ENCODE assay signal across 7 mouse cellular contexts in the genomic region with DNA sequence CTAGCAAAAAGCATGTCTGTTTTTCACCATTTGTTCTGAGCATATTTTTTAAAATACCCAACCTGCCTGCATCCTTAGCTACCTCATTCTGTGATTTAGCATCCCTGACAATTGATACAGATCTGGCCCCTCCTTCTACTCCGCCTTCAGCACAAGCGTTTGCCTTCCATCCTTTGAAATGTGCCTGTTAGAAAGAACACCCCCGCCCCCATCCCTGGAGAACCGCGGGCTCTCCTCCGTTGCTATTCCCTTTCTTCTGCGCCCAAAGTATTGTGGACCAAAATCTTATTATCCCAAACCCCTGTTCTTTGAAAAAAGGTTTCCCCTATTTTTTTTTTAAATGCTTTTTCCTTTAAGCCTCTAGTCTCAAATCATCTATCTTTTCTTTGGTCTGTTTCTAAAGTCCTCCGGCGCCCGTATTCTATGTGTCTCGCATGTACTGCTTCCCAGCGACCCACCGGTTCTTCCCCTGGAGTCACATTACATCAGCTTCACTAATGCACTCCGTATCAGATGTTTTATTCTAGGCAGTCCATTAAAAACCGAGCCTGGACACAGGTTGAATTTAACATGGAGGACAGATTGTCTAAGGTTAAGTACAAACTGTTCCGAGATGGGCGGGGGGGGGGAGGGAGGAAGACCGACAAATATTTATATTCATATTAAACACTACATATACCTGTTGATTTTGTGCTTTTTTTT. TPM values are rescaled to one million over a fixed set of nuclear protein-coding genes. Genes with fewer than 3 reads are reported as not detected.
A peak's percentile ranks its signal among the peaks of the same experiment; 100 is the strongest.
DNase-seq lines count a peak whose midpoint lies in the region; ATAC-seq and TF ChIP-seq lines count a peak whose summit lies in the region.

No protein-coding gene starts in this region.

- TF ChIP-seq CTCF in ES-Bruce4 (IDR thresholded peaks at IDR 0.05; ENCODE audit: low read depth, low read length) = no peak

- no peak for TF ChIP-seq EP300 in ES-Bruce4 (IDR thresholded peaks at IDR 0.05; ENCODE audit: insufficient read depth, low read depth, low read length)

- peak overlapping the region; percentile 50 for H3K9ac ChIP-seq in ES-Bruce4 (ENCODE audit: low read depth, poor library complexity, severe bottlenecking)
- H3K9ac ChIP-seq in forebrain, embryonic 12.5 days = peak overlapping the region; percentile 29; the same call in 1 of the 2 replicates
- H3K9ac ChIP-seq in neural tube, embryonic 14.5 days (replicated peaks; ENCODE audit: low read depth, low read length) = peak overlapping the region; percentile 35; the same call in 1 of the 2 replicates

- no peak for TF ChIP-seq POLR2A in ES-Bruce4 (IDR thresholded peaks at IDR 0.05; ENCODE audit: insufficient read depth, low read length)

- peaks cover 3% of the 10 kb centered on the region for H3K4me1 ChIP-seq in ES-Bruce4 (ENCODE audit: control insufficient read depth, insufficient read depth, low read length)
- H3K4me1 ChIP-seq in forebrain, embryonic 12.5 days = peaks cover 41% of the 10 kb centered on the region
- peaks cover 29% of the 10 kb centered on the region; the same call in 1 of the 2 replicates for H3K4me1 ChIP-seq in neural tube, embryonic 14.5 days (ENCODE audit: control insufficient read depth, insufficient read depth, low read length)

- H3K36me3 ChIP-seq in ES-Bruce4 (ENCODE audit: control insufficient read depth, insufficient read depth, low read length, poor library complexity, severe bottlenecking) = peaks cover 8% of the 10 kb centered on the region
- H3K36me3 ChIP-seq in forebrain, embryonic 12.5 days (replicated peaks) = peaks cover 11% of the 10 kb centered on the region
- H3K36me3 ChIP-seq in neural tube, embryonic 14.5 days (ENCODE audit: control insufficient read depth, insufficient read depth, low read length) = no peaks in the 10 kb centered on the region

- H3K4me3 ChIP-seq in ES-Bruce4 (ENCODE audit: low read depth, low read length) = peak overlapping the region; percentile 37; the same call in 1 of the 2 replicates
- H3K4me3 ChIP-seq in forebrain, embryonic 12.5 days (replicated peaks) = peak overlapping the region; percentile 55
- H3K4me3 ChIP-seq in neural tube, embryonic 14.5 days (ENCODE audit: low read depth, low read length) = peak overlapping the region; percentile 60

- peak; percentile 48; the same call in 1 of the 2 replicates for ATAC-seq in forebrain, embryonic 12.5 days (ENCODE audit: low FRiP score)
- ATAC-seq in neural tube, embryonic 14.5 days (ENCODE audit: low read depth) = peak; percentile 23

- no peak overlapping the region for H3K27ac ChIP-seq in ES-Bruce4 (ENCODE audit: insufficient read depth, low read length)
- H3K27ac ChIP-seq in forebrain, embryonic 12.5 days = peak overlapping the region; percentile 63; the same call in 1 of the 2 replicates
- H3K27ac ChIP-seq in neural tube, embryonic 14.5 days (ENCODE audit: low read depth, low read length) = peak overlapping the region; percentile 71

- H3K9me3 ChIP-seq in ES-Bruce4 (replicated peaks; ENCODE audit: control insufficient read depth, insufficient read depth, low read length, poor library complexity, severe bottlenecking) = no peaks in the 10 kb centered on the region
- H3K9me3 ChIP-seq in forebrain, embryonic 12.5 days = no peaks in the 10 kb centered on the region
- no peaks in the 10 kb centered on the region for H3K9me3 ChIP-seq in neural tube, embryonic 14.5 days (ENCODE audit: control insufficient read depth, low read length)

- peak overlapping the region; percentile 80 for H3K4me2 ChIP-seq in forebrain, embryonic 12.5 days
- peak overlapping the region; percentile 84 for H3K4me2 ChIP-seq in neural tube, embryonic 14.5 days (ENCODE audit: low read depth, low read length)

- intact Hi-C loops in left cerebral cortex, postnatal 25 days (cut with DNase I) = loop anchor here (5.0 to 10.0 kb wide), 2 partner anchors 288 to 411 kb away; no protein-coding TSS in a partner anchor

- WGBS in forebrain, embryonic 12.5 days = under 1% methylated on average over 18 of the region's 18 CpGs
- WGBS in neural tube, embryonic 14.5 days = under 1% methylated on average over 18 of the region's 18 CpGs

- DNase-seq in MN1 (ENCODE audit: low spot score) = peak; percentile 54
- DNase-seq in left cerebral cortex, postnatal 25 days (ENCODE audit: low spot score in 2 of 2) = peak; percentile 65 to 78
- no peak for DNase-seq in thymus, postnatal 0 days (ENCODE audit: low spot score)
- no peak for DNase-seq in ovary, postnatal 36 days (ENCODE audit: low spot score)

- no peaks in the 10 kb centered on the region for H3K27me3 ChIP-seq in ES-Bruce4 (ENCODE audit: control insufficient read depth, insufficient read depth, low read length, poor library complexity, severe bottlenecking)
- H3K27me3 ChIP-seq in forebrain, embryonic 12.5 days = 0 out of 2 replicates have a peak, but pooled peaks cover 7% of the 10 kb centered on the region
- no peaks in the 10 kb centered on the region for H3K27me3 ChIP-seq in neural tube, embryonic 14.5 days (ENCODE audit: control insufficient read depth, insufficient read depth, low read length)

RNA-seq across cellular contexts. Expression of a gene that starts 0.6 kb away (rescaled TPM):
- 53.0 and 54.8 TPM in 2 replicates for polyA plus RNA-seq in ES-Bruce4 (2011; ENCODE audit: insufficient read depth, insufficient read length, low read depth, missing spikeins)
- 539 and 554 TPM in 2 replicates for polyA plus RNA-seq in forebrain, embryonic 12.5 days (2016; fragmentation: Nextera tagmentation; extraction: Ambion mirVana)
- total RNA-seq in left cerebral cortex, postnatal 25 days (2021) = 100 to 1,000 TPM; 903 to 958 TPM
- polyA plus RNA-seq in neural tube, embryonic 14.5 days (2014; fragmentation: Nextera tagmentation; extraction: Ambion mirVana) = 1,348 and 1,396 TPM in 2 replicates
- 3.8 and 4.3 TPM in 2 replicates for polyA plus RNA-seq in thymus, postnatal 0 days (2015; fragmentation: Nextera tagmentation; extraction: Ambion mirVana)

RNA-seq across cellular contexts. Expression of a gene that starts 56.8 kb away (rescaled TPM):
- 37.8 and 39.0 TPM in 2 replicates for polyA plus RNA-seq in ES-Bruce4 (2011; ENCODE audit: insufficient read depth, insufficient read length, low read depth, missing spikeins)
- polyA plus RNA-seq in forebrain, embryonic 12.5 days (2016; fragmentation: Nextera tagmentation; extraction: Ambion mirVana) = 53.4 and 56.5 TPM in 2 replicates
- 10 to 100 TPM; 60.5 to 66.8 TPM for total RNA-seq in left cerebral cortex, postnatal 25 days (2021)
- polyA plus RNA-seq in neural tube, embryonic 14.5 days (2014; fragmentation: Nextera tagmentation; extraction: Ambion mirVana) = 129 and 132 TPM in 2 replicates
- 7.3 and 10.6 TPM in 2 replicates for polyA plus RNA-seq in thymus, postnatal 0 days (2015; fragmentation: Nextera tagmentation; extraction: Ambion mirVana)

Comparison
In these comparisons a context has a peak if more than half of its experiments do, and no peak if none do; other contexts are left out.
1. DNase-seq: peak in MN1 (single experiment) and left cerebral cortex, postnatal 25 days (2 of 2); none in thymus, postnatal 0 days (single experiment) and ovary, postnatal 36 days (single experiment).
2. RNA of a gene that starts 0.6 kb away (polyA plus RNA-seq): 1,348 to 1,396 TPM in neural tube, embryonic 14.5 days, 539 to 554 TPM in forebrain, embryonic 12.5 days and 53.0 to 54.8 TPM in ES-Bruce4; 3.8 to 4.3 TPM in thymus, postnatal 0 days; every median in the first group is over 10 times any median in the second.
3. Peak in every context shown above with its lines, with median percentiles within 50 percentile points of each other: H3K4me3 ChIP-seq and H3K9ac ChIP-seq.